Mouse (Mus musculus) kidney, adult 11 months (tissue): ENCODE measurements around the gene Gca.

Experiments used
- DNase-seq: peaks from one replicate; pipeline ENCODE4 v3.0.0; 2022

The Gca gene

GRCm38 (mm10) chr2:62664135-62664670 is at the start of gene Gca:
TSS of gene Gca (plus strand) at chr2:62664285.
- DNase-seq = peak; percentile 82

DNA sequence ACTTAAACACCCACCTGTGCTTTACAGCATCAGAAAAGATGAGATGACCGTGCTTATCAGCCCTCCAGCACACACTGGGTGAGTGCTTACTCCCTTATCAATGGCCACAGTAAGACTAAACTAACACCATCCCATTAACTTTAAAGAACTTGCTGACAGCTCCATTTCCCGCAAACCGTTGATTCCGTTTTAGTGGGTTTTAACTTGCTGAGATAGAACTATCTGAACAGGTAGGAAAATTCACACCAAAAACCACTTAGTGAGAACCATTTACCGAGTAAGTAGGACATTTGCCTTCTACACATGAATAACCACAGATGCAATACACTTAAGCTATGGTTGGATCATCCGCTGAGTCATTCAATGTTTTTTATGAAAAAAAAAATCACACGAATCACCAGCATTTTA is 45.1 kb upstream of the Gca start:
- DNase-seq = no peak

DNA sequence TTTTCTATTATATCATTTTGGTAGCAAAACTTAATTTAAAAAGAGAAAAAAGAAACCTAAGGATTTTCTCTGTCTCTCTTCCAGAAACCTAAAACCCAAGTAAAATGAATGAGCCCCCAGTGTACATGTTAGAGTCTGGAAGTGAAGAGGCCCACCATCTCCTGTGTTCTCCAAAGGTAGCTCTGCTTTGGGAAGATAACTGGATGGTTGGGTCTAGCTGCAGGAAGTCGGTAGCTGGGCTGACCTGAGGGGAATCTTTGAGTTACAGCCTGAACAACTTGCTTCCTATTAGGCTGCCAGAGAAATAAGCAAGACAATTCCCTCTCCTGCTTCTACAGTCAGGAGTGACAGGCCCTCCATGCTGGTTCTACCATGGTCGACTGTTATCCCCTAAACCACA is 44.4 kb upstream of the Gca start:
- no peak for DNase-seq

GRCm38 (mm10) chr2:62623024-62623441 is 41.1 kb upstream of the Gca start:
- DNase-seq = no peak

GRCm38 (mm10) chr2:62627728-62628127 is 36.4 kb upstream of the Gca start:
- DNase-seq = no peak

GRCm38 (mm10) chr2:62628356-62628755 is 35.7 kb upstream of the Gca start:
- DNase-seq = no peak

DNA sequence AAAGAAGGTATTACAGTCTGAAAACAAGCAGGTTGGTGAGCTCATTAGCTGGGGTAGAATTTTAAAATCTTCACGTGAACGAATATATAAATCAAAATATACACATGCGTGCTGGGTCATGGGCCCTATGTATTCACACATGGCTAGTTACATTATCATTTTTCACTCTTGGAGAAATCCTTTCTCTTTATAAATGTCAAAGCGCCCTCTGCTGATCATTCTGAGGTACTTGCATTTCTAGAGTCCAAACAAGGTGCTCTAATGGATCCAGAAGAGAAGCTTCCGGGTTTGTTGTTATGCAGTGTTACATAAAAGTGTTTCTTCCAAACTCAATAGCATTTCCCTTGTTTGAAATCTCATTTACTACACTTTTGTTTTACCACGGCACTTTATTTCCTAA is 33.6 kb upstream of the Gca start:
- peak; percentile 8 for DNase-seq

GRCm38 (mm10) chr2:62639869-62640268 is 24.2 kb upstream of the Gca start:
- DNase-seq = no peak

- peak; percentile 25 for DNase-seq
Observed at GRCm38 (mm10) chr2:62643405-62644305, 20.4 kb upstream of the Gca start.

DNA sequence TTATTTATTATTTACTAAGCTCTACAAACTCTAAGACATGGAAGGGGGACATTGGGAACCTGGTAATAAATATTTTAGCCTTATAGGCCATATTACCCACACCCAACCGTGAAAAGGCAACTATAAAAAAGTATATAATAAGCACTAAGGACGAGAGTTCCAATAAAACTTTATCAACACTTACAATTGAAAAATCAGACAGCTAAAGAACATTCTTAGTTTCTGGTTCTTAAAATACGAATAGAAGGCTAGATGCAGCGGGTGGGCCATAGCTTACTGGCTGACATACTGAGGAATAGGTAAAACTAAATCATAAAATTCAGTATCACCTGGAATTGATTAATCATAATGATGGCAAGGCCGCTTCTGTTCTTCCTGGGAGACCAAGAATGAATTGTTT is 19.2 kb upstream of the Gca start:
- DNase-seq = no peak

DNA sequence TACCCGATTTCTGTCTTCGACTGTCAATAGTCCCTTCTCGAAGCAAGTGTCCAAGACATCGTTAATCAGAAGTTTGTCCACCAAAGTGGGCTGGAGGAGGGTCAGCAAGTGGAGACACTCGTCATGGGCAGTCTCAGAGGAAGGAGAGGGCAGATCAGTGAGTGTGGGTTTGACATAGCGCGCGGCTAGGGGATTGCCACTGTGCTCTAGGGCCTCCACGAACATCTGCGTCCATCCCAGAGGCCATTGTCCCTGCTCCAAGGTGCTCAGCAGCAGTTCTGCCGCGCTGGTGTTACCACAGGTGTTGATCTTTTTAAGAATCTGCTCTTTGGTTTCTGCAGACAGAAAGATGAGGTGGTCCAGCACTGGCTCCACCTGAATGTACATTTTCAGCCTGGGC is 18.6 kb upstream of the Gca start:
- DNase-seq = peak; percentile 8

DNA sequence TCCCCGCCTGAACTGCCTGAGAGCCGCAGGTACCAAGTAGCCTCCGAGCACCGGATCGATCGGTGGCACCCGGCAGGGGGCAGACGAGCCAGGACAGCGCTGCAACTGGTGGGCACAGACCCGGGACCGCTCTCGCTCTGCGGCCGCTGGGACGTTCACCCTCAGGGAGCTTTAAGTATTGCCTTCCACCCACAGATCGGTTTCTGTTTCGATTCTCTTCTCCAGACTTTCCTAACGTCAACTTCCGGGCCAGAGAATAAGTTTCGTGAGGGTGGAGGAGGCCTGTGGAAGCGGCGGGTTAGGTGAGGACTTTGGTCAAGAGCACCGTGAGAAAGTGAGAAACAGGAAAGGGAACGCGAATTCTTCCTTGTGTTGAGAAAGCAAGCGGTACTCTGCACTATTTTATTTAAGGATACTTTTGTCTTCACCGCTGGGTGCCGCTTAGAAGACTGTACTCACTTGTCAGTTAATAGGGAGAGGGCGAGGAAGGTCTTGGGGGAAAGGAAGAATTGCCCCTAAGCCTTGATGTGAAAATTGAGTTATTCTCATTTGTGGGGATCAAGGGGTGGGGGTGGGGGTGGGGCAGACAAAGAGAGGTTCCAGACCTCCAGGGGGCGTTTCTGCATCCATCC is 18.0 kb upstream of the Gca start, which contains the start of gene Ifih1:
Gene Ifih1 (minus strand): TSS at position 242 of the 632 bp plus-strand sequence.
- peak; percentile 65 for DNase-seq

DNA sequence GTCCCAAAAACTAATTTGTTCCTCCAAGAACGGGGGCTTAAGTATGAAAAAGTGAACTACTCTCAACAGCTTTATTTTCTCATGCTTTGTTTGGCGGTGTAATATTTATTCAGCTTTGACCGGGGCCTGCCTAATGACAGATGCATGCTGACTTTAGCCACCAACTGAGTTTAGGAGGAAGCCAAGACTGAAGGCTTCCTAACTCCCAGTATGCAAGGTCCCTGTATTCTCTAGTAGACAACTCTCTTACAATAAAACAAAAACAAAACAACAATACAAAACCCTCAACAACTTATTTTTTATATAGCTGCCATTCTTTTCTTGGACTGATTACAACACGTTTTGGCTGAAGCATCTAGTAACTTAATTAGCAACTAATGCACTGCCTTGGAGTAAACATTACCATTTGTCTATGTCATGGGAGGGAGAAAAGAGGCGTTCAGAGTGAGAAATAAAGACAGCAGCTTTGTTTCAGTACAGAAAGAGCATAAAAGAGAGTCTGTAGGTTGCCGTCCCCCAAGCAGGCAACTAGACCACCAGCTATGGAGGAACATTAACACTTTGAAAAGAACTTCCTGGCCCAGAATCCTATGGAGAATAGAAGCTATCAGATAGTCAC is 17.3 kb upstream of the Gca start:
- no peak for DNase-seq

DNA sequence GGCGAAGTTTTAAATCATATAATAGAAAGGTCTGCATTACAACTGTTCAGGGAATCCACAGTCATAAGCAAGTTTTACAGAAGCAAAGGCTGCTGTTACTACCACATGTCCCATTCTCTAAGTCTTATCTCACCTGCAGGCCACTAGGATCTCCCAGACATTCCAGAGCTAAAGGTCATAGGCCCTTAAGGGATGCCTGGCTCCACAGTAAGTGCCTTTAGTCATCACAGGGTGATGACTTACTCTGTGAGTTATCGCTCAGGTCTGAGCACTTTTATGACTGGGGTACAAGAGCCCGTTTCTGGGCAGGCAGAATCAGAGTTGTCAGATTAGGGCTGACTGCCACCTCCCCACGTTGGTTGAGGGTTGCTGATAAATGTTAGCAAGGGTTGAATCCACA is 12.2 kb upstream of the Gca start:
- DNase-seq = no peak

DNA sequence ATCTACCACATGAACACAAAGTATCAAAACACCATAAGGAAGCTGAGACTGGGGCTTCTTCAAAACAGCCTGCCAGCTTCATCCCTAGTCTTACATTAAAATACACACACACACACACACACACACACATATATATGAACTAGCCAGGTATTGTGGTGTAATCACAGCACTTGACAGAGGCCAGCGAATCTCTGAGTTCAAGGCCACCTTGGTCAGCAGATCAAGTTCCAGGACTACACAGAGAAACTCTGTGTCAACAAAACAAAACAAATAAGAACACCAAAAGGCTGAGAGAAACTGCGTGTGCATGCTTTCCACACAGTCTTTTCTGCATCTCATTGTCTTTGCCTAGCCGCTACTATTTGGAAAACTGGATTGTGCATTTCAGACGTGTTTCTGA is 11.6 kb upstream of the Gca start:
- DNase-seq = no peak

DNA sequence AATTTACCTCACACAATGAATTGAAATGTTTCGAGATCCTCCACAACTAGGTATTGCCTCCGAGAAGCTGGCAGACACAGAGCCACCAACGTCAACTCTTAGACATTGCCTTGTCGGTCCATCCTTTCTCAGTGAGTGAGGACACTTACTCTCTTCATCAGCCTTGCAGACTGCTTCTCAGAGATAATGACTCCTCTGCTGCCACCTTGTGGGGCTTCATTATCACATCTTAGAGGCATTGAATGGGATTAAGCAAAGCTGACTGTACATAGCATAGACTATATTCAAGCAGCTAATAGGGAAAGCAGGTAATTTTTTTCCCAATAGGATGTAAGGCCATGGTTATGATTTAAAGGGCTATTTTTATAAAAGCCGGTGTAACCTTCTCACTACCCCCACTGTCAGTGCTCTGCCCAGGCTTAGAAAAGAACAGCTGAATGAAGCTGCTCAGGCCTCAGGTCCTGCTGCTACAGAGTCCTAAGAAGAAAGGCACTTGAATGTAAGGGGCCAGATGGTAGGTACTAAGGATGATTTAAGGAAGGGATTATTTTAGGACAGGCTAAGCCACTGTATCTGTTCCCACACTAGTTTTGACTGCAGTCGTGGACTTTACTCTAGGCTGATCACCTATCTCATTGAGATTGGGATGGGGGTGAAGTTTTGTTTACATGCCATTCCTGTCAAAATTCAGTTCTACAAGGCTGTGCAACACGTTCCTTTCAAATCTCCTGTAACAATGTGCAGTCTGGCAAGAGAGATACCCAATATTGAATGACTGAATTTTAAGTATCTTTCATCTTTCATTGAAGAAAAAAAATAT is 9.4 kb upstream of the Gca start:
- peak; percentile 43 for DNase-seq

DNA sequence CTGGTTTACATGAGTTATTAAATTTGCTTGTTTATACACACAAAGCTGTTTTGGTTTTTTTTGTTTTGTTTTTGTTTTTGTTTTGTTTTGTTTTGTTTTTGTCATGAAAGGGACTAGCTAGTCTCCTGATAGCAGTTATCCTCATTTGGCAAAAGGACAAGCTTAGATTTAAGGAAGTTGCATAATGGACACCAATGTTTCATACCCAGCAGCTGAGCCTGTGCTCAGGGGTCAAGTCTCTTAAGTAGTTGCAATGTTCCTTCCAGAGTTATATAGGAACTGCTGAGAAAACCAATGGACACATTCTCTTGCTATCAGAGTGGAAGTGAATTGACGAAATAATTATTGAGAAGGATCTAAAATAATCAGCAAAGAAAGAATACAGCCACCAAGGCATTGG is 8.0 kb upstream of the Gca start:
- no peak for DNase-seq

GRCm38 (mm10) chr2:62660565-62660964 is 3.5 kb upstream of the Gca start:
- DNase-seq = no peak

DNA sequence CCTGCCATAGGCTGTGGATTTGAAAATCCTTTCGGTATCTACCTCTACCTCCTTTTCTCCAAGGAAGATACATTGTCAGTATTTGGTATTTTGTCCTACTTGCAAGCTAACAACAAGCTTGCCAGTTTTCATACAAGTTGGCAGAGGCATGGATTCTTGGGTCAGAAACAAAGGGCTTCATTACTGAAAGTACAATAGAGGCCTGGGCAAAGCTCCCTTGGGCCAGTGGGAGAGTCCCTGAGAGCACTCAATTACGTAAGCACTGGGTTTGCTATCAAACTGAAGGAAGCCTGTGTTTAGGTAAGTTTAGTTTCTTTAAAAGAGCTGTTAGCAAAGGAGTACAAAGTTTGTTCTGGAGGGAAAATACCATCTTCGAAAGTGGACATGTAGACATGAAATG is 1.5 kb upstream of the Gca start:
- no peak for DNase-seq

DNA sequence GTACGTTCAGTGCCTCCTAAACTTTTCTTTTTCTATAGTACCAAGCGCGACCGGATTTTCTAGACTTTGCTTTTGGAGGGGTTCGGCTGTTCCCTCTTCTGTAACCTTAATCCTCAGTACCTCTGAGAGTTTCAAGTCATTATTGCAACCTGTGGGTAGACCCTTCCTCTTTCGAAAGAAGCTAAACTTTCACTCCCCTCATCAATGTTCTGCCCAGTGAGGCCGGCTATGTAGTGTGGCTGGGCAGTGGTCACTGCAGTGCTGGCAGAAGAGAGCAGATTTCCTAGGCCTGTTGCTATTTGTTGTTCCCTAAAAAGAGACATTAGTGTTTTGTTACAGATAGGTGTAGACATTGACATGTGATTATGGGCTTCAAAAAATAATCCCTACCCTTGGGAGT is 754 bp downstream of the Gca start:
- no peak for DNase-seq

- peak; percentile 51 for DNase-seq
Observed at GRCm38 (mm10) chr2:62665536-62665935, 1.5 kb downstream of the Gca start.

GRCm38 (mm10) chr2:62669848-62670247 is 5.8 kb downstream of the Gca start:
- no peak for DNase-seq

GRCm38 (mm10) chr2:62670301-62670700 is 6.2 kb downstream of the Gca start:
- DNase-seq = no peak
